Mouse (Mus musculus): ENCODE data around the gene Ndufa6. TPM values are rescaled to one million over a fixed set of nuclear protein-coding genes. Genes with fewer than 3 reads are reported as not detected.

Gene Ndufa6
- polyA plus RNA-seq, 1 experiment from 2014 or later = 830 TPM

- no peak for TF ChIP-seq CTCF (IDR thresholded peaks at IDR 0.05; ENCODE audit: low read depth)
- H3K27ac ChIP-seq (ENCODE audit: low read depth, low read length) = no peak overlapping the region
- 82% methylated on average over 2 of the region's 2 CpGs for WGBS
- no peaks in the 10 kb centered on the region for H3K4me1 ChIP-seq (replicated peaks; ENCODE audit: control insufficient read depth, insufficient read depth, low read length)
- no peaks in the 10 kb centered on the region for H3K36me3 ChIP-seq (ENCODE audit: control insufficient read depth, insufficient read depth)
- H3K4me3 ChIP-seq (ENCODE audit: low read depth, low read length) = no peak overlapping the region
- ATAC-seq = no peak
- no peaks in the 10 kb centered on the region for H3K27me3 ChIP-seq (replicated peaks; ENCODE audit: control insufficient read depth, insufficient read depth, low read length)
- H3K9ac ChIP-seq (ENCODE audit: low read depth, low read length) = no peak overlapping the region
- H3K9me3 ChIP-seq (ENCODE audit: control insufficient read depth) = no peaks in the 10 kb centered on the region
- no peak overlapping the region for H3K4me2 ChIP-seq (replicated peaks; ENCODE audit: low read depth)
Measured at GRCm38 (mm10) chr15:82385729-82386128, 31.6 kb upstream of the Ndufa6 start.

- Histone ChIP-seq H3K4me1 (replicated peaks; ENCODE audit: control insufficient read depth, insufficient read depth, low read length) (0 out of 2 replicates have a peak, but pooled peaks cover 5% of the 10 kb centered on the region), H3K9ac (ENCODE audit: low read depth, low read length) (no peak overlapping the region), H3K4me3 (ENCODE audit: low read depth, low read length) (no peak overlapping the region), H3K27ac (ENCODE audit: low read depth, low read length) (no peak overlapping the region), H3K36me3 (ENCODE audit: control insufficient read depth, insufficient read depth) (no peaks in the 10 kb centered on the region), H3K27me3 (replicated peaks; ENCODE audit: control insufficient read depth, insufficient read depth, low read length) (no peaks in the 10 kb centered on the region), H3K4me2 (replicated peaks; ENCODE audit: low read depth) (no peak overlapping the region), H3K9me3 (ENCODE audit: control insufficient read depth) (no peaks in the 10 kb centered on the region)
- no peak for ATAC-seq
- TF ChIP-seq CTCF (IDR thresholded peaks at IDR 0.05; ENCODE audit: low read depth) = no peak
- 62% methylated on average over 2 of the region's 2 CpGs for WGBS
Measured at GRCm38 (mm10) chr15:82382441-82382840, 28.3 kb upstream of the Ndufa6 start.

- H3K4me2 ChIP-seq (replicated peaks; ENCODE audit: low read depth) = peak overlapping the region; percentile 73
- no peak overlapping the region for H3K9ac ChIP-seq (ENCODE audit: low read depth, low read length)
- H3K27me3 ChIP-seq (replicated peaks; ENCODE audit: control insufficient read depth, insufficient read depth, low read length) = no peaks in the 10 kb centered on the region
- H3K4me1 ChIP-seq (replicated peaks; ENCODE audit: control insufficient read depth, insufficient read depth, low read length) = 0 out of 2 replicates have a peak, but pooled peaks cover 5% of the 10 kb centered on the region
- TF ChIP-seq CTCF (IDR thresholded peaks at IDR 0.05; ENCODE audit: low read depth) = no peak
- 0 out of 2 replicates have a peak overlapping the region, but pooled peaks have one; percentile 13 for H3K4me3 ChIP-seq (ENCODE audit: low read depth, low read length)
- H3K36me3 ChIP-seq (ENCODE audit: control insufficient read depth, insufficient read depth) = no peaks in the 10 kb centered on the region
- 0 out of 2 replicates have a peak overlapping the region, but pooled peaks have one; percentile 31 for H3K27ac ChIP-seq (ENCODE audit: low read depth, low read length)
- 36% methylated on average over 7 of the region's 7 CpGs for WGBS
- H3K9me3 ChIP-seq (ENCODE audit: control insufficient read depth) = no peaks in the 10 kb centered on the region
- no peak for ATAC-seq
Measured at GRCm38 (mm10) chr15:82380714-82381062, 26.6 kb upstream of the Ndufa6 start.

GRCm38 (mm10) chr15:82379871-82380713 lies 26.0 kb upstream of the Ndufa6 start, which contains the start of gene Cyp2d22:
Gene Cyp2d22, minus strand, starts transcription at chr15:82380260.
- Histone ChIP-seq H3K36me3 (ENCODE audit: control insufficient read depth, insufficient read depth) (no peaks in the 10 kb centered on the region), H3K27ac (ENCODE audit: low read depth, low read length) (peak within 1 kb of the TSS; percentile 84), H3K9ac (ENCODE audit: low read depth, low read length) (peak within 1 kb of the TSS; percentile 59), H3K27me3 (replicated peaks; ENCODE audit: control insufficient read depth, insufficient read depth, low read length) (no peaks in the 10 kb centered on the region), H3K4me3 (ENCODE audit: low read depth, low read length) (peak within 1 kb of the TSS; percentile 51), H3K4me1 (replicated peaks; ENCODE audit: control insufficient read depth, insufficient read depth, low read length) (0 out of 2 replicates have a peak, but pooled peaks cover 5% of the 10 kb centered on the region), H3K9me3 (ENCODE audit: control insufficient read depth) (no peaks in the 10 kb centered on the region), H3K4me2 (replicated peaks; ENCODE audit: low read depth) (peak within 1 kb of the TSS; percentile 73)
- 2% methylated on average over 18 of the region's 24 CpGs for WGBS
- ATAC-seq = peak; percentile 63
- no peak for TF ChIP-seq CTCF (IDR thresholded peaks at IDR 0.05; ENCODE audit: low read depth)

GRCm38 (mm10) chr15:82379511-82379870 lies 25.4 kb upstream of the Ndufa6 start:
- H3K27ac ChIP-seq (ENCODE audit: low read depth, low read length) = peak overlapping the region; percentile 84
- peak; percentile 70 for ATAC-seq
- TF ChIP-seq CTCF (IDR thresholded peaks at IDR 0.05; ENCODE audit: low read depth) = no peak
- 17% methylated on average over 7 of the region's 7 CpGs for WGBS
- H3K9me3 ChIP-seq (ENCODE audit: control insufficient read depth) = no peaks in the 10 kb centered on the region
- H3K4me1 ChIP-seq (replicated peaks; ENCODE audit: control insufficient read depth, insufficient read depth, low read length) = 0 out of 2 replicates have a peak, but pooled peaks cover 5% of the 10 kb centered on the region
- H3K9ac ChIP-seq (ENCODE audit: low read depth, low read length) = peak overlapping the region; percentile 59
- H3K4me3 ChIP-seq (ENCODE audit: low read depth, low read length) = peak overlapping the region; percentile 51
- no peaks in the 10 kb centered on the region for H3K27me3 ChIP-seq (replicated peaks; ENCODE audit: control insufficient read depth, insufficient read depth, low read length)
- H3K4me2 ChIP-seq (replicated peaks; ENCODE audit: low read depth) = peak overlapping the region; percentile 73
- no peaks in the 10 kb centered on the region for H3K36me3 ChIP-seq (ENCODE audit: control insufficient read depth, insufficient read depth)

- 38% methylated on average over 15 of the region's 15 CpGs for WGBS
- H3K4me1 ChIP-seq (replicated peaks; ENCODE audit: control insufficient read depth, insufficient read depth, low read length) = 0 out of 2 replicates have a peak, but pooled peaks cover 5% of the 10 kb centered on the region
- TF ChIP-seq CTCF (IDR thresholded peaks at IDR 0.05; ENCODE audit: low read depth) = no peak
- H3K36me3 ChIP-seq (ENCODE audit: control insufficient read depth, insufficient read depth) = peaks cover 4% of the 10 kb centered on the region
- 0 out of 2 replicates have a peak, but pooled peaks have one; percentile 25 for ATAC-seq
- peak overlapping the region; percentile 73 for H3K4me2 ChIP-seq (replicated peaks; ENCODE audit: low read depth)
- peak overlapping the region; percentile 51; the same call in 1 of the 2 replicates for H3K4me3 ChIP-seq (ENCODE audit: low read depth, low read length)
- H3K9ac ChIP-seq (ENCODE audit: low read depth, low read length) = no peak overlapping the region
- no peaks in the 10 kb centered on the region for H3K9me3 ChIP-seq (ENCODE audit: control insufficient read depth)
- peak overlapping the region; percentile 84 for H3K27ac ChIP-seq (ENCODE audit: low read depth, low read length)
- no peaks in the 10 kb centered on the region for H3K27me3 ChIP-seq (replicated peaks; ENCODE audit: control insufficient read depth, insufficient read depth, low read length)
Measured at GRCm38 (mm10) chr15:82378261-82379180, 24.4 kb upstream of the Ndufa6 start.

Data from intestine, postnatal 0 days (tissue).